Mouse (Mus musculus): ENCODE measurements at regions not wholly inside any gene's neighbourhood (a gene's known extent, or its start where the extent isn't known, plus 50 kb on each side); places are given as distances from the start of the nearest gene placed in this dataset.

DNA sequence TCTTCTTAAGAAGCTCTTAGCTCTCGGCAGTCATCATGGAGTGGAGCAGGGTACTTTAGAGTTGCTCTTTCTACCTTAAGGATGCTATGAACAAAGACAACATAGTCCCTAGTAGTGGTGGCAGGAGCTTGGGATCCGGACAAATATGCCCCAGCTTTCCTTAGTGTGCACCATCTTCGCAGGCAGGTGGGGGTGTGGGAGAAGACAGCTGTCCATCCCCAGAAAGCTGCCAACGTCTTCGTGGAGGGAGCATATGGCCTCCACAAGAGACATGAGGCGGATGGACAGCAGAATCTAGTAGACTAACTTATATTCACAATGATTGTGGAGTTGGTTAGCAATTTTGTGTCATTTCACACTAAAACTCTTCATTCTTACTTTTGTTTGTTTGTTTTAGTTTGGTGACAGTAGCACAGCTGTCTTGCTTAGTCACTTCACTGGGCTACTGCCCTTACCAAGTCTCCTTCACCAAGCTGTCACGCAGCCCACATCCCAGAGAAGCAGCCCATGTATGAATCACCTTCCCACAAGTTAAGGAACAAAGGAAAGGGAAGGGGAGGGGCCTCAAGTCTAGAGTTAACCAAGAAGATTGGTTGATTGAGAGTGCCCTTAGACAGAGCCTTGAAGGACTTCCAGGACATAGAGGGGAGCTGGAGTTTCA is 432.6 kb upstream of the Tshz3 start:
- TF ChIP-seq CTCF (conservative IDR thresholded peaks at IDR 0.05; ENCODE audit: insufficient read depth, insufficient read length, low read depth, low read length): no peak
- TF ChIP-seq POLR2A (IDR thresholded peaks at IDR 0.05; ENCODE audit: low read depth, low read length): no peak
